Mouse (Mus musculus): ENCODE data around the gene Lbr. TPM values are rescaled to one million over a fixed set of nuclear protein-coding genes. Genes with fewer than 3 reads are reported as not detected.

Gene Lbr
- total RNA-seq (2018; cell fraction: chromatin; rRNA removed): 10 to 100 TPM in 25 of 26 experiments, 1 to 10 TPM in 1; 7.5 to 47.2 (median 20.8) TPM
- total RNA-seq (2018; cell fraction: cytosol; rRNA removed): 10 to 100 TPM in 19 of 26 experiments, 1 to 10 TPM in 7; 7.8 to 20.5 (median 12.8) TPM
- 10 to 100 TPM in 24 of 26 experiments, 1 to 10 TPM in 2; 9.4 to 43.8 (median 17.2) TPM for total RNA-seq (2018; cell fraction: nucleus; rRNA removed)
- 4.9 to 13.9 TPM (median 13.4 TPM) in 3 replicates for polyA plus RNA-seq (2018)

- H3K36me3 ChIP-seq (ENCODE audit: inconsistent target): no peaks in the 10 kb centered on the region
- 5% methylated on average over 14 of the region's 14 CpGs for WGBS (ENCODE audit: missing documents)
- peaks cover 38% of the 10 kb centered on the region for H3K79me2 ChIP-seq (ENCODE audit: inconsistent target)
- H3K27ac ChIP-seq: peak within 1 kb of the TSS; percentile 39
- peak within 1 kb of the TSS; percentile 23 for H3K4me3 ChIP-seq (ENCODE audit: inconsistent target)
Measured at GRCm38 (mm10) chr1:181842781-181843180, at the start of gene Lbr. TSS of gene Lbr (minus strand) at chr1:181843046.

GRCm38 (mm10) chr1:181889670-181890069, 46.8 kb upstream of the Lbr start:
- Histone ChIP-seq H3K36me3 (ENCODE audit: inconsistent target) (no peaks in the 10 kb centered on the region), H3K27ac (no peak overlapping the region), H3K4me3 (ENCODE audit: inconsistent target) (no peak overlapping the region), H3K79me2 (ENCODE audit: inconsistent target) (no peaks in the 10 kb centered on the region)
- 94% methylated on average over 7 of the region's 7 CpGs for WGBS (ENCODE audit: missing documents)

GRCm38 (mm10) chr1:181888801-181889200, 46.0 kb upstream of the Lbr start:
- Histone ChIP-seq H3K4me3 (ENCODE audit: inconsistent target) (no peak overlapping the region), H3K27ac (no peak overlapping the region), H3K36me3 (ENCODE audit: inconsistent target) (no peaks in the 10 kb centered on the region), H3K79me2 (ENCODE audit: inconsistent target) (no peaks in the 10 kb centered on the region)
- 5% methylated on average over 11 of the region's 11 CpGs for WGBS (ENCODE audit: missing documents)

GRCm38 (mm10) chr1:181881532-181881931, 38.7 kb upstream of the Lbr start:
- WGBS (ENCODE audit: missing documents): 7% methylated on average over 8 of the region's 8 CpGs
- Histone ChIP-seq H3K4me3 (ENCODE audit: inconsistent target) (no peak overlapping the region), H3K79me2 (ENCODE audit: inconsistent target) (no peaks in the 10 kb centered on the region), H3K27ac (no peak overlapping the region), H3K36me3 (ENCODE audit: inconsistent target) (no peaks in the 10 kb centered on the region)

- Histone ChIP-seq H3K36me3 (ENCODE audit: inconsistent target) (no peaks in the 10 kb centered on the region), H3K4me3 (ENCODE audit: inconsistent target) (no peak overlapping the region), H3K27ac (no peak overlapping the region), H3K79me2 (ENCODE audit: inconsistent target) (no peaks in the 10 kb centered on the region)
- WGBS (ENCODE audit: missing documents): 83% methylated on average over 13 of the region's 15 CpGs
Measured at GRCm38 (mm10) chr1:181880752-181881325, 38.0 kb upstream of the Lbr start.

- Histone ChIP-seq H3K4me3 (ENCODE audit: inconsistent target) (no peak overlapping the region), H3K36me3 (ENCODE audit: inconsistent target) (no peaks in the 10 kb centered on the region), H3K79me2 (ENCODE audit: inconsistent target) (no peaks in the 10 kb centered on the region), H3K27ac (no peak overlapping the region)
- WGBS (ENCODE audit: missing documents): 89% methylated on average over 5 of the region's 5 CpGs
Measured at GRCm38 (mm10) chr1:181878436-181878835, 35.6 kb upstream of the Lbr start.

GRCm38 (mm10) chr1:181877088-181877487, 34.2 kb upstream of the Lbr start:
- Histone ChIP-seq H3K79me2 (ENCODE audit: inconsistent target) (no peaks in the 10 kb centered on the region), H3K27ac (no peak overlapping the region), H3K36me3 (ENCODE audit: inconsistent target) (no peaks in the 10 kb centered on the region), H3K4me3 (ENCODE audit: inconsistent target) (no peak overlapping the region)
- 34% methylated on average over 5 of the region's 5 CpGs for WGBS (ENCODE audit: missing documents)

GRCm38 (mm10) chr1:181876656-181877055, 33.8 kb upstream of the Lbr start:
- Histone ChIP-seq H3K79me2 (ENCODE audit: inconsistent target) (no peaks in the 10 kb centered on the region), H3K36me3 (ENCODE audit: inconsistent target) (no peaks in the 10 kb centered on the region), H3K4me3 (ENCODE audit: inconsistent target) (no peak overlapping the region), H3K27ac (no peak overlapping the region)
- 68% methylated on average over 3 of the region's 3 CpGs for WGBS (ENCODE audit: missing documents)

GRCm38 (mm10) chr1:181873086-181873920, 30.5 kb upstream of the Lbr start:
- H3K79me2 ChIP-seq (ENCODE audit: inconsistent target): no peaks in the 10 kb centered on the region
- no peak overlapping the region for H3K27ac ChIP-seq
- no peaks in the 10 kb centered on the region for H3K36me3 ChIP-seq (ENCODE audit: inconsistent target)
- H3K4me3 ChIP-seq (ENCODE audit: inconsistent target): no peak overlapping the region
- WGBS (ENCODE audit: missing documents): 70% methylated on average over 9 of the region's 9 CpGs

- Histone ChIP-seq H3K27ac (no peak overlapping the region), H3K79me2 (ENCODE audit: inconsistent target) (no peaks in the 10 kb centered on the region), H3K36me3 (ENCODE audit: inconsistent target) (no peaks in the 10 kb centered on the region), H3K4me3 (ENCODE audit: inconsistent target) (no peak overlapping the region)
- 60% methylated on average over 3 of the region's 3 CpGs for WGBS (ENCODE audit: missing documents)
Measured at GRCm38 (mm10) chr1:181872639-181873038, 29.8 kb upstream of the Lbr start.

- 74% methylated on average over 5 of the region's 6 CpGs for WGBS (ENCODE audit: missing documents)
- H3K27ac ChIP-seq: no peak overlapping the region
Measured at GRCm38 (mm10) chr1:181866429-181867280, 23.8 kb upstream of the Lbr start.

GRCm38 (mm10) chr1:181865863-181866216, 23.0 kb upstream of the Lbr start:
- Histone ChIP-seq H3K4me3 (ENCODE audit: inconsistent target) (no peak overlapping the region), H3K27ac (no peak overlapping the region), H3K36me3 (ENCODE audit: inconsistent target) (no peaks in the 10 kb centered on the region), H3K79me2 (ENCODE audit: inconsistent target) (no peaks in the 10 kb centered on the region)
- 46% methylated on average over 5 of the region's 5 CpGs for WGBS (ENCODE audit: missing documents)

More at GRCm38 (mm10) chr1:181866429-181867280, 23.8 kb upstream of the Lbr start:
- H3K36me3 ChIP-seq (ENCODE audit: inconsistent target): no peaks in the 10 kb centered on the region
- no peak overlapping the region for H3K4me3 ChIP-seq (ENCODE audit: inconsistent target)
- no peaks in the 10 kb centered on the region for H3K79me2 ChIP-seq (ENCODE audit: inconsistent target)

- H3K36me3 ChIP-seq (ENCODE audit: inconsistent target): no peaks in the 10 kb centered on the region
Measured at GRCm38 (mm10) chr1:181864971-181865862, 22.4 kb upstream of the Lbr start.

GRCm38 (mm10) chr1:181863431-181863830, 20.6 kb upstream of the Lbr start:
- WGBS (ENCODE audit: missing documents): 71% methylated on average over 8 of the region's 8 CpGs

More at GRCm38 (mm10) chr1:181864971-181865862, 22.4 kb upstream of the Lbr start:
- no peaks in the 10 kb centered on the region for H3K79me2 ChIP-seq (ENCODE audit: inconsistent target)
- WGBS (ENCODE audit: missing documents): 79% methylated on average over 9 of the region's 11 CpGs
- H3K4me3 ChIP-seq (ENCODE audit: inconsistent target): no peak overlapping the region
- no peak overlapping the region for H3K27ac ChIP-seq

More at GRCm38 (mm10) chr1:181863431-181863830, 20.6 kb upstream of the Lbr start:
- H3K36me3 ChIP-seq (ENCODE audit: inconsistent target): no peaks in the 10 kb centered on the region
- H3K4me3 ChIP-seq (ENCODE audit: inconsistent target): no peak overlapping the region
- no peak overlapping the region for H3K27ac ChIP-seq
- H3K79me2 ChIP-seq (ENCODE audit: inconsistent target): no peaks in the 10 kb centered on the region
